In genomic region chr11:113042710-113043109, GRCm38 (mm10) we compare ENCODE assay signal across 19 mouse cellular contexts.
DNase-seq lines count a peak whose midpoint lies in the region; ATAC-seq and TF ChIP-seq lines count a peak whose summit lies in the region.
"Had no signal": no experiment of that assay in that cellular context is flagged by ENCODE, and none has a peak within 500 bp of the region (broad histone marks: within the 10 kb centered on the region; RNA-seq: fewer than 3 reads in every experiment).

No protein-coding gene starts in this region.

- H3K27me3 ChIP-seq in liver, postnatal 0 days (ENCODE audit: insufficient read depth, low read length) = no peaks in the 10 kb centered on the region
- H3K27me3 ChIP-seq in intestine, embryonic 16.5 days (replicated peaks; ENCODE audit: control insufficient read depth, insufficient read depth, low read length) = no peaks in the 10 kb centered on the region
- no peaks in the 10 kb centered on the region for H3K27me3 ChIP-seq in lung, postnatal 0 days (replicated peaks; ENCODE audit: insufficient read depth, low read length)
- no peaks in the 10 kb centered on the region for H3K27me3 ChIP-seq in stomach, embryonic 16.5 days (ENCODE audit: control insufficient read depth, insufficient read depth, low read length)
- H3K27me3 ChIP-seq: embryonic facial prominence, embryonic 15.5 days; heart, embryonic 15.5 days; limb, embryonic 15.5 days; Patski had no signal

- ATAC-seq in liver, postnatal 0 days = no peak
- ATAC-seq in intestine, embryonic 16.5 days = peak; percentile 90
- peak; percentile 86 for ATAC-seq in lung, postnatal 0 days
- peak; percentile 87 for ATAC-seq in stomach, embryonic 16.5 days (ENCODE audit: insufficient read depth, low FRiP score)
- ATAC-seq: midbrain, embryonic 16.5 days; Patski had no signal

- no peak for TF ChIP-seq CTCF in liver, postnatal 0 days (IDR thresholded peaks at IDR 0.05; ENCODE audit: low read depth)
- TF ChIP-seq CTCF in lung, postnatal 0 days (IDR thresholded peaks at IDR 0.05) = no peak

- DNase-seq in liver = peak; percentile 20
- no peak for DNase-seq in liver, postnatal 0 days
- peak; percentile 86 for DNase-seq in lung, postnatal 0 days (ENCODE audit: low spot score)
- DNase-seq in gastrocnemius, adult 18-20 months (ENCODE audit: low spot score) = no peak
- DNase-seq in layer of hippocampus, postnatal 36 days = no peak
- DNase-seq in testis, postnatal 14 days (ENCODE audit: low spot score) = no peak
- DNase-seq: B cell, adult 2 months; cerebellum, adult 9-10 months; gastrocnemius, adult 2 months; heart, adult 18-20 months; kidney, postnatal 10 days; layer of hippocampus, adult 9-11 months had no signal

- H3K36me3 ChIP-seq in liver, postnatal 0 days (replicated peaks; ENCODE audit: insufficient read depth, low read length) = no peaks in the 10 kb centered on the region
- no peaks in the 10 kb centered on the region for H3K36me3 ChIP-seq in intestine, embryonic 16.5 days (ENCODE audit: control insufficient read depth, insufficient read depth, low read length)
- no peaks in the 10 kb centered on the region for H3K36me3 ChIP-seq in lung, postnatal 0 days (ENCODE audit: insufficient read depth, low read length)
- H3K36me3 ChIP-seq in stomach, embryonic 16.5 days (ENCODE audit: control insufficient read depth, insufficient read depth, low read length) = no peaks in the 10 kb centered on the region
- H3K36me3 ChIP-seq: embryonic facial prominence, embryonic 15.5 days; heart, embryonic 15.5 days; limb, embryonic 15.5 days had no signal

- no peak overlapping the region for H3K27ac ChIP-seq in liver, postnatal 0 days (ENCODE audit: low read depth)
- H3K27ac ChIP-seq in intestine, embryonic 16.5 days (ENCODE audit: low read length) = 0 out of 2 replicates have a peak overlapping the region, but pooled peaks have one; percentile 16
- H3K27ac ChIP-seq in lung, postnatal 0 days (ENCODE audit: low read length) = no peak overlapping the region
- H3K27ac ChIP-seq in stomach, embryonic 16.5 days (ENCODE audit: low read length) = 0 out of 2 replicates have a peak overlapping the region, but pooled peaks have one; percentile 7
- H3K27ac ChIP-seq: embryonic facial prominence, embryonic 15.5 days; gastrocnemius, adult 2 months; heart, embryonic 15.5 days; limb, embryonic 15.5 days had no signal

- no peak overlapping the region for H3K4me2 ChIP-seq in liver, postnatal 0 days (ENCODE audit: low read depth, low read length)
- no peak overlapping the region for H3K4me2 ChIP-seq in intestine, embryonic 16.5 days (ENCODE audit: low read depth, low read length)
- H3K4me2 ChIP-seq in lung, postnatal 0 days (replicated peaks; ENCODE audit: low read depth, low read length) = no peak overlapping the region
- no peak overlapping the region for H3K4me2 ChIP-seq in stomach, embryonic 16.5 days (ENCODE audit: low read depth, low read length)
- H3K4me2 ChIP-seq: embryonic facial prominence, embryonic 15.5 days; heart, embryonic 15.5 days; limb, embryonic 15.5 days had no signal

- H3K4me1 ChIP-seq in liver, postnatal 0 days (ENCODE audit: insufficient read depth) = 0 out of 2 replicates have a peak, but pooled peaks cover 3% of the 10 kb centered on the region
- peaks cover 20% of the 10 kb centered on the region for H3K4me1 ChIP-seq in intestine, embryonic 16.5 days (ENCODE audit: control insufficient read depth, insufficient read depth, low read length)
- no peaks in the 10 kb centered on the region; the same call in 1 of the 2 replicates for H3K4me1 ChIP-seq in lung, postnatal 0 days (ENCODE audit: insufficient read depth, low read depth, low read length)
- peaks cover 11% of the 10 kb centered on the region for H3K4me1 ChIP-seq in stomach, embryonic 16.5 days (ENCODE audit: control insufficient read depth, insufficient read depth, low read length)

- H3K9ac ChIP-seq in liver, postnatal 0 days (replicated peaks) = no peak overlapping the region
- H3K9ac ChIP-seq in intestine, embryonic 16.5 days (ENCODE audit: low read depth, low read length) = no peak overlapping the region
- H3K9ac ChIP-seq in lung, postnatal 0 days (replicated peaks; ENCODE audit: low read depth) = no peak overlapping the region
- H3K9ac ChIP-seq in stomach, embryonic 16.5 days (ENCODE audit: low read length) = no peak overlapping the region
- H3K9ac ChIP-seq: embryonic facial prominence, embryonic 15.5 days; heart, embryonic 15.5 days; limb, embryonic 15.5 days had no signal

- H3K4me3 ChIP-seq in liver, postnatal 0 days (ENCODE audit: low read depth, low read length) = no peak overlapping the region
- no peak overlapping the region for H3K4me3 ChIP-seq in intestine, embryonic 16.5 days (ENCODE audit: low read length)
- no peak overlapping the region for H3K4me3 ChIP-seq in lung, postnatal 0 days (ENCODE audit: low read depth, low read length)
- no peak overlapping the region for H3K4me3 ChIP-seq in stomach, embryonic 16.5 days (replicated peaks; ENCODE audit: low read length)
- H3K4me3 ChIP-seq: embryonic facial prominence, embryonic 15.5 days; gastrocnemius, adult 2 months; heart, embryonic 15.5 days; limb, embryonic 15.5 days had no signal

- no peaks in the 10 kb centered on the region for H3K9me3 ChIP-seq in liver, postnatal 0 days (ENCODE audit: low read length)
- no peaks in the 10 kb centered on the region for H3K9me3 ChIP-seq in intestine, embryonic 16.5 days (ENCODE audit: control insufficient read depth, low read length)
- H3K9me3 ChIP-seq in lung, postnatal 0 days (ENCODE audit: low read length) = no peaks in the 10 kb centered on the region
- H3K9me3 ChIP-seq in stomach, embryonic 16.5 days (replicated peaks; ENCODE audit: control insufficient read depth, low read length) = no peaks in the 10 kb centered on the region
- H3K9me3 ChIP-seq: embryonic facial prominence, embryonic 15.5 days; heart, embryonic 15.5 days; limb, embryonic 15.5 days had no signal

- no peak for TF ChIP-seq EP300 in liver, postnatal 0 days (IDR thresholded peaks at IDR 0.05; ENCODE audit: low read depth)
- TF ChIP-seq EP300 in lung, postnatal 0 days (IDR thresholded peaks at IDR 0.05) = peak; percentile 59

- 34% methylated on average over 5 of the region's 5 CpGs for WGBS in liver, postnatal 0 days (ENCODE audit: insufficient replicate concordance)
- 41% methylated on average over 5 of the region's 5 CpGs for whole genome bisulfite sequencing in intestine, embryonic 16.5 days
- 23% methylated on average over 5 of the region's 5 CpGs for WGBS in lung, postnatal 0 days
- 33% methylated on average over 5 of the region's 5 CpGs for WGBS in stomach, embryonic 16.5 days

Comparison
In these comparisons a context has a peak if more than half of its experiments do, and no peak if none do; other contexts are left out.
1. DNase-seq: peak in liver (single experiment) and lung, postnatal 0 days (single experiment); none in liver, postnatal 0 days (single experiment), gastrocnemius, adult 18-20 months (single experiment), layer of hippocampus, postnatal 36 days (0 of 2) and testis, postnatal 14 days (single experiment).
2. H3K27ac ChIP-seq: peak in intestine, embryonic 16.5 days (single experiment) and stomach, embryonic 16.5 days (single experiment); none in liver, postnatal 0 days (single experiment) and lung, postnatal 0 days (single experiment).